Mouse (Mus musculus) frontal cortex, postnatal 10 days (tissue): ENCODE results near the gene Art4.
A peak's percentile ranks its signal among the peaks of the same experiment; 100 is the strongest.

Experiments used
- DNase-seq, 2 experiments: peaks; one replicate each; pipeline ENCODE4 v3.0.0; 2022; ENCODE audit warnings: low spot score in 2 of 2, mixed read lengths in 1 of 2

Art4 gene

DNA sequence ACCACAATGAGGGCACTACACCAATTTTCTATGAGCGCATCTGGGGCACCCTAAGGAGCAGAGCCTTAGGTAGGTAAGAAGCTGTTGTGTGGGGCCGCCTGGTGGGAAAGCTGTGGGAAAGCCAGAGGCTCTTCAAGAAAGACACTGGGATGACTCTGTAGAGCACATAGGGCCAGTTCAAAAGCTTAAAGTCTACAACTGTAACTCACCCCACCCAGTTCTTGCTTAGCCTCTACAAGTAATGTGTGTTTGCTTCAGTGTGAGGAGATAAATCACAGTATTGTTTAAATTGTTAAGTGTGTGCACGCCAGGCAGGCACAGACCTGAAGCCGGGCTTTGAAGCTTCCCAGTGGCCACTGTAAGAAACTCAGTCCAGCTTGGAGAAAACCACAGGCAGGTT is 8.6 kb upstream of the Art4 start:
- no peak for DNase-seq

DNA sequence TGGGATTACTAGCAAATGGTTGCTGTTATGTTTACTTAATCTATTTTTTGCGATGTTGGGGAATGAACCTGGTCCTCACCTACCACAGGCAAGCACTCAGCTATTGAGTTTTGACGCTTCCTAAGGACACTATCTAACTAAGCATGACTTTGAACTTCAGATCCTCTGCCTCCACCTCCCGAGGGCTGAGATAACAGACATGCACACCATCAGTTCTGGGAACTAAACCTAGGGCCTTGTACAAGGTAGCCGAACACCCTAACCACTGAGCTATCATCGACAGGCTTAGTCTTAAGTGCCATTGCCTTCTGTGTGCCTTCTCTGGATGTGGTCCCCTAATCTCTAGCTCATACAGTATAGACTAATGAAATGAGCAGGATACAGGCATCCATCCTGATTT is 7.8 kb upstream of the Art4 start:
- DNase-seq, result no peak

DNA sequence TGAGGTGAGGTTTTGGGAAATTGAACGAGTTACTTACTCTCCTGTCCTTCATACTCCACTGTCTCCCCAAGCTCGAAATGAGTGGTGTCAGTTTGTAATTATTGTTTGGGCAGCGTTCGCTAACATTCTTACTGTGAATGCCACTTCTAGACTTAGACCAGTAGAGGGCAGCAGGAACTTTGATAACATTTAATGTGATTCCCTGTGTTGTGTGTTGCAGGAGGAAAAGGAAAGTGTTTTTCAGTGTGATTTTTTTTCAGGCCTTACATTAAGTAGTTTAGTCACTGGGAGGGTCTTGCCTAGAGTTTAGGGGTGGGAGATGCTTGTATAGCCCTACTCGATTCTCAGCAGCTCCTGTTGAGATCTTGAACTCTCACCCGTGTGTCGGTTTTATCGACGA is 3.5 kb upstream of the Art4 start:
- DNase-seq, result no peak

GRCm38 (mm10) chr6:136858420-136858819 is 887 bp upstream of the Art4 start:
- DNase-seq, result no peak

- no peak for DNase-seq
Measured at GRCm38 (mm10) chr6:136857873-136858260, 334 bp upstream of the Art4 start.

GRCm38 (mm10) chr6:136856071-136856636 is 1.4 kb downstream of the Art4 start:
- DNase-seq, result no peak

DNA sequence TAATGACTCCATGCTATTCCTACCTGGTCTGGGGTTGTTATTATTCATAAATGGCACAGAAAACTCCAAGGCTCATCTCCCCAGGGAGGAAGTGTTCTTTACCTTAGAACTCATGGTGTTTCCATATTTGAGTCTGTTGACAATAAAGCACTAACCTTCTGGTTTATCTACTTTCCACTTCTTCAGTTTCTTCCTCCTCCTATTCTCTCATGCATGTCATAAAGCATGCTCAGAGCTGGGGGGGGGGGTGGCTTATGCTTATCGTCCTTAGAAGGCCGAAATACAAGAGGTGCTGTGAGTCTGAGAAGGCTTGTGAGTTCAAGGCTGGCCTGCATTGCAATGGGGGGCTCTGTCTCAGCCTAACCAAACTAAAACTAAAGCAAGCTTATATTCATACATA is 2.4 kb downstream of the Art4 start:
- DNase-seq, result no peak

DNA sequence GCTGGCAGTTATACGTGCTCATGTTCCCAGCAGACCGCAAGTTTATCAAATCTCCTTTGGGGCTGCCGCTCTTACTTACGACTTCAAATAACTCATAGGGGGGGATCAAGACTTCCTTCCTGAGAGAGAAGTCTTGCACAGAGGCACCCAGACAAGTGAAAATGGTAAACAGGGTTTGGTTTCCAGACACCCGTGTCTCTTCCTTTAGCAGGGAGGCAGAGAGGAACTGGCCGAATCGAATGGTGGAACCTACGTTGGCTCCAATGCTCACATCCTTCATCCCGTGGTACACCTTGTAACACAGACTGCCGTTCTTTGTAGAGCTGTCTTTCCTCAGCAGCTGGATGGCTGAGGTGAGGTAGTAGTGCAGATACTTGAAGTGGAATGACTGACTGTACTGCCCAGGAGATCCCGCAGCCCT is 3.2 kb downstream of the Art4 start:
- DNase-seq, result no peak

DNA sequence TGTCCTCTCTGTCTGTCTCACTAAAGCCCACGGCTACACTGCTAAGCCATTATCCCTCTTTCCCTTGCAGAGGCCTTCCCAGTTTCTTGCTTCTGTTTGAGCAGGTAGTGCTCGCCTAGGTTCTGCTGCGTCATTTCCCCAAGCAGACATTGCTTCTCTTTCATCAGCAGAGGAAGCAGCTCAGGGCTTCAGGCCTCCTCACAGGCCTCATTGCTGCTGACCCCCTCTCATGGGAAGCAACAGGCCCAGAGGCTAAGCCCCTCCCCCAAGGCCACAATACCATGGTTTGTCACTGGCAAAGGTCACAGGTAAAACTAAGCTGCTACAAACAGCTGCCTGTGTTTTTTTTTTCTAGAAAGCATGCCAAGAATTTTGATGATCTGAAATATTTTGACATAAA is 4.8 kb downstream of the Art4 start:
- DNase-seq, result no peak

- DNase-seq, result no peak
Measured at GRCm38 (mm10) chr6:136852348-136852747, 5.2 kb downstream of the Art4 start.

DNA sequence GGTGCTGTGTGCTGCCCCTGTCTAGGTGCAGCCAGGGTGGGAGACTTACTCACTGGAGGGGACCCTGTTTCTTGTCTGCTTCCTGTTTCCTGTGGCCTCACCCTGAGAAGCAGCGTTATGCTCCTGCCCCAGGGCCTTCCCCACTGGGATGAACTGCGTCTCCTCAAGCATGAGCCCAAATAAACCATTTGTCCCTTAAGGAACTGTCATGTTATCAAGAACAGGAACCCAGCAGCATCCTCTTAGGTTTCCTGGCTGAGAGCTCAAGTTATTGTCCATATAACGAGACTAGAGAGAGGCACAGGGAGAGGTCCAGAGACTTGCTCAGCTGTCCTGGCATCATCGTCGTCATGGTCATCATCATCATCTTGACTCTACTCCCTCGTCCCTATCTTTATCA is 7.3 kb downstream of the Art4 start:
- no peak for DNase-seq

DNA sequence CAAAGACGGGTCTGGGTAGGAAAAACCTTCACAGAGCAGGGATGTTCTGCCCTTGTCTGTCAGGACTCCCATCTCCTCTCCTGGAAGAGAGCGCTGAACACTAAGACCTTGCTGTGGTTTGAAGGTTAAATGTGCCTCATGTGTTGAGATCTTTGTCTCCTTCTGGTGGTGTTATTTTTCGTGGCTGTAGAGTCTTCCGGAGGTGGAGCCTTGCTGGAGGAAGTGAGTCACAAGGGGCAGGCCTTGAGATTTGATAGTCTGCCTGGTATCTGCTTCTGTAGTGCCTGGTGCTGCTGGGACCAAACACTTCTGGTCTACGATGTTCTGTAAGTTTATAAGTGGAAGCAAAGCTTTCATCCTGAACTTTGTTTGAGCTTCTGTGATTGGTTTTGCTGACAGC is 8.6 kb downstream of the Art4 start:
- no peak for DNase-seq

GRCm38 (mm10) chr6:136848399-136848798 is 9.1 kb downstream of the Art4 start:
- no peak for DNase-seq

DNA sequence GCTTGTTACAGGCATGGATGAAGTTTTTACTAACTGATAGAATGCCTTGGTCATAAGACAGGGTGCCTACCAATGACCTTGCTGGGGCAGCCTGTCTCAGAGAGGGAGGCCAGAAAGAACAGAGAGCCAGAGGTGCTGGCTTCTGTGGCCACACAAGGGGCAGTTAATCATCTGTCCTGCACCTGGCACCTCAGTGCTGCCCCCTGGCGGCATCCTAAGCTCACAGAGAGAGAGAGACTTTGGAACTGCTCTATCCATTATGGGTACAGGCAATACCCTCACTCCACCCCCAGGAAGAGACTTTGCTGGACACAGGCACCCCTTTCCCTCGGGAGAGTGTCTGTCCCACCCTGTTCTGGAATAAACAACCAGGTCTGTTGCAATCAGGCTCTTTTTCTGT is 9.7 kb downstream of the Art4 start:
- DNase-seq, result no peak

- DNase-seq, result no peak
Measured at GRCm38 (mm10) chr6:136847267-136847666, 10.3 kb downstream of the Art4 start.

- DNase-seq, result no peak
Measured at GRCm38 (mm10) chr6:136845706-136846480, 11.6 kb downstream of the Art4 start.

- no peak for DNase-seq
Measured at GRCm38 (mm10) chr6:136844903-136845302, 12.6 kb downstream of the Art4 start.

GRCm38 (mm10) chr6:136837323-136837722 is 20.2 kb downstream of the Art4 start:
- DNase-seq, result no peak

DNA sequence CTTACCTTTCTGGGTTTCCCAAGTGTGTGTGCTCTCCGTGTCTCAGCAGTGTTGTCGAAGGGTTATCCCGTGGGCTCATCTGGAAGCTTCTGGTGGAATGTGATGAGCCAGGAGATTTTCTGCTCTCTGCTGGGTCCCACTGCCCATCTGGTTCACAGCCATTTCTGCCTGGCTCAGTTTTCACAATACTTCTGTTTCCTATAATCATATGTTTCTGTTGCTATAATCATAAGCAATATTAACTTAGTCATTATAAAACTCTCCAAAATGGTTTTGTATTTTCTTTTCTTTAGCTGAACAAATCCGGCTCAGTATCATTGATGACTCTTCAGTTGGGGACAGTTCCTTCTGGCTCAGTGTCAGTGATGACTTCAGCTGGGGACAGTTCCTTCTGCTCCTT is 22.2 kb downstream of the Art4 start, which contains the start of gene Smco3:
Gene Smco3 (minus strand): TSS at position 101 of the 400 bp plus-strand sequence.
- DNase-seq, result no peak

DNA sequence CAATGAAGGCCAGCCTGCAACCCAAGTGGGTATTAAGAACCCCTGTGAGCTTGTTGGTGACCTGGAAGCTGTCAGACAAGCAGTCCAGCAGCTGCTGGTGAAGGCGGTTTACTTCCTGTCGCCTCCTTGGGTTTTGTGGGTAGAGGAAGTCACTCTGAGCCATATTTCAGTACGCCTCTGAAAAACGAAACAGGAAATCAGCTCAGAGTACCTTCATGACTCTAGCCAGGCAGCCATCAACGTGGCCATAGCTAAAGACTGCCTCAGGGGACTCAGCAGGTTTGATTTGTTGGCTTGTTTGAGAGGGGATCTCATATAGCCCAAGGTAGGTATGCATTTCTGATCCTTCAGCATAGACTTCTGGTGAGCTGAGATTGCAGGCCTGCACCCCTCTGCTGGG is 25.8 kb downstream of the Art4 start:
- no peak for DNase-seq

DNA sequence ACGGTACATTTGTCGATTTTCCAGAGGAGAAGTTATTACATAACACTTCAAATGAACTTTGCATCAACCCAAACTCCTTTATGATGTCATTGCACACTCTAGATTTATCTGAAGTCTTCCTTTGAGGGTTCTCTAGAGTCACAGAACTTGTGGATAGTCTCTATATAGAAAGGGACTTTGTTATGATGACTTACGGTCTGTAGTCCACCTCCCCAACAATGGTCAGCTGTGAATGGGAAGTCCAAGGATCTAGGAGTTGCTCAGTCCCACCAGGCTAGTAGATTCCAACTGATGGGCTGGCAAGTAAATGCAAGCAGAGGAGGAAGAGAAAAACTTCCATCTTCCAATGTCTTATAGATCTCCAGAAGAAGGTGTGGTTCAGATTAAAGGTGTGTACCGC is 28.9 kb downstream of the Art4 start:
- DNase-seq, result no peak

DNA sequence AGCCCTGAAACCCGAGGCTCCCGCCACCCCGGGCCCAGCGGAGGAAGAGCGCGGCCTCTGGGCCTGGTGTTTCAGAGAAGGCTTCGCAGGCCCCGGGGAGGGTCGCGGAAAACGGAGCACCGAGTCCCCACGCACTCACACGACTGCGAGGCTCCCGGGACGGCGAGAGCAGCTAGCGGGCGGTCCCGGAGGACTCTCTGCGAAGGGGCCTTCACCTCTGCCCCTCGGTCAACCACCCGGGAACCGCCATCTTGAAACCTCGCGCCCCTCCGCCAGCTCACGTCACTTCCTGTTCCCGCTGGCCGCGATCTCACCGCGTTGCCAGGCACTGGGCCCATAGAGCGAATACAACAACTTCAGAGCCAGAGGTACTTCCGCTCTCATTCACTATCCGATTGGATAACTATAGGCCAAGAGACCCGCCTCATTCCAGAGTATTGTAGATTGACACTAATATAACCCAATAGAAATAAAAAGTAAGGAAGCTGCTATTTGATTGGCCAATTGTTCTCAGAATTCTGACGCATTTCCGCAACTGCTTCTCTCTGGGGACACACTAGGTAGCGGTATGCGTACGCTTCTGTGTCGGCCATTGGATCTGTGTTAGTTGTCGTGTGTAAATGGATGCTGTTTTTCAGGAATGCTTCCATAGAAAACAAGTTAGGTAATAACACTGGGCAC is 29.5 kb downstream of the Art4 start, which contains the start of gene Wbp11:
Gene Wbp11 (minus strand): TSS at position 353 of the 681 bp plus-strand sequence.
- peak; percentile 94 to 95 for DNase-seq

DNA sequence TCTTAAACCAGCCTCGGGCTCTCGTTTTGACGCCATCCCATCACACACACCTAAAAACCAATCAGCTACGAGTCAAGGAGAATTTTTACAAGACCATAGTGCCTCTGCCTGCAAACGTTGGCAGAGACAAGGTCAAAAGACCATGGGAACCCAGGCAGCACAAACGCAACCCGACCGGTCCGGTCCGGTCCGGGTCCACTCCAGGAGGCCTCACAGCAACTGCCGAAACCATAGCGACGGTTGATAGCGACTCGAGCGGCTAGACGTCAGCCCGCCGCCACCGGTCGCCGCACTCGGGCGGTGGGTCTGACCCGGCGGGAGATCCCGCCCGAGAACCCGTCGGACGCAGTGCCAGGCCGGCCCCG is 30.0 kb downstream of the Art4 start, which contains the start of gene BC049715:
Gene BC049715 (plus strand): TSS at position 111 of the 365 bp plus-strand sequence.
- no peak for DNase-seq
